Mouse (Mus musculus) kidney, embryonic 14.5 days (tissue): ENCODE results near the gene Dcst2. TPM values are rescaled to one million over a fixed set of nuclear protein-coding genes. Genes with fewer than 3 reads are reported as not detected.

Experiments used
- ATAC-seq: fragments of 200-750 bp; cut with Nextera tagmentation; 2 replicates; pipeline ENCODE4 v1.8.0; 2017; ENCODE audit warnings: moderate number of reproducible peaks, mild to moderate bottlenecking, moderate TSS enrichment, moderate library complexity; ENCODE audit not compliant: low FRiP score, low TSS enrichment
- H3K27ac ChIP-seq: fragments of 300-500 bp; sonication (generic); 2 replicates; pipeline ENCODE4 v1.5.1; 2014; ENCODE audit warnings: low read depth, mild to moderate bottlenecking, low read length, moderate library complexity, mixed read lengths
- H3K27me3 ChIP-seq: fragments of 300-500 bp; sonication (generic); 2 replicates; pipeline ENCODE4 v1.6.1; 2014; ENCODE audit warnings: mild to moderate bottlenecking, low read length; ENCODE audit not compliant: control insufficient read depth, insufficient read depth
- H3K36me3 ChIP-seq: fragments of 300-500 bp; sonication (generic); 2 replicates; pipeline ENCODE4 v1.6.1; 2014; ENCODE audit warnings: low read length, mixed read lengths; ENCODE audit not compliant: control insufficient read depth, insufficient read depth
- H3K4me1 ChIP-seq: fragments of 300-500 bp; sonication (generic); 2 replicates; pipeline ENCODE4 v1.6.1; 2014; ENCODE audit warnings: low read length, mixed read lengths; ENCODE audit not compliant: control insufficient read depth, insufficient read depth
- H3K4me2 ChIP-seq: fragments of 300-500 bp; sonication (generic); replicated peaks from 2 replicates; pipeline ENCODE4 v1.6.1; 2014; ENCODE audit warnings: low read depth, mild to moderate bottlenecking, low read length
- H3K4me3 ChIP-seq: fragments of 300-500 bp; sonication (generic); 2 replicates; pipeline ENCODE4 v1.5.1; 2014; ENCODE audit warnings: mild to moderate bottlenecking, low read length
- H3K9ac ChIP-seq: fragments of 300-500 bp; sonication (generic); 2 replicates; pipeline ENCODE4 v1.6.1; 2014; ENCODE audit warnings: low read depth, mild to moderate bottlenecking, low read length, moderate library complexity
- H3K9me3 ChIP-seq: fragments of 300-500 bp; sonication (generic); 2 replicates; pipeline ENCODE4 v1.6.1; 2016; ENCODE audit warnings: low read length; ENCODE audit not compliant: control insufficient read depth
- WGBS: fragments of 180-500 bp; shearing (Covaris S2); extraction: QIAGEN DNeasy Blood & Tissue Kit; methylation state at CpG from one replicate; pipeline ENCODE4 v1.1.7; 2014; 5-methylcytosine and 5-hydroxymethylcytosine counted together
- polyA plus RNA-seq: library from polyadenylated mRNA; unstranded; fragments of >200 nt; fragmentation: Nextera tagmentation; extraction: Ambion mirVana; gene quantifications from 2 replicates; pipeline ENCODE4 v1.2.1, GENCODE M21; 2014

Gene Dcst2
- polyA plus RNA-seq, 1 experiment from 2014 or later: 0.18 TPM

GRCm38 (mm10) chr3:89425141-89425525 is 63.4 kb downstream of the Dcst2 start:
- no peak overlapping the region for H3K4me2 ChIP-seq
- 75% methylated on average over 5 of the region's 5 CpGs for WGBS
- no peak overlapping the region for H3K4me3 ChIP-seq
- H3K27me3 ChIP-seq: no peaks in the 10 kb centered on the region
- H3K9me3 ChIP-seq: no peaks in the 10 kb centered on the region
- H3K9ac ChIP-seq: no peak overlapping the region
- no peak for ATAC-seq
- peaks cover 46% of the 10 kb centered on the region for H3K36me3 ChIP-seq
- peaks cover 37% of the 10 kb centered on the region for H3K4me1 ChIP-seq
- H3K27ac ChIP-seq: no peak overlapping the region

GRCm38 (mm10) chr3:89425876-89426275 is 64.1 kb downstream of the Dcst2 start:
- no peaks in the 10 kb centered on the region for H3K9me3 ChIP-seq
- no peak overlapping the region for H3K4me2 ChIP-seq
- H3K27me3 ChIP-seq: no peaks in the 10 kb centered on the region
- peaks cover 33% of the 10 kb centered on the region for H3K4me1 ChIP-seq
- peaks cover 46% of the 10 kb centered on the region for H3K36me3 ChIP-seq
- H3K27ac ChIP-seq: no peak overlapping the region
- H3K9ac ChIP-seq: no peak overlapping the region
- ATAC-seq: no peak
- 88% methylated on average over 4 of the region's 4 CpGs for WGBS
- H3K4me3 ChIP-seq: no peak overlapping the region

Other genes starting within 250 kb of the Dcst2 start
- gene Pklr, start 225.8 kb upstream of the Dcst2 start, polyA plus RNA-seq: 1.3 and 1.5 TPM in 2 replicates
- 0.49 and 0.73 TPM in 2 replicates for gene Hcn3, start 201.8 kb upstream of the Dcst2 start, polyA plus RNA-seq
- 33.8 and 35.1 TPM in 2 replicates for gene Clk2, start 197.2 kb upstream of the Dcst2 start, polyA plus RNA-seq
- 84.6 and 107 TPM in 2 replicates for gene Scamp3, start 184.5 kb upstream of the Dcst2 start, polyA plus RNA-seq
- 34.5 and 49.3 TPM in 2 replicates for gene Fam189b, start 178.8 kb upstream of the Dcst2 start, polyA plus RNA-seq
- 32.0 and 37.4 TPM in 2 replicates for gene Gba, start 159.0 kb upstream of the Dcst2 start, polyA plus RNA-seq
- 12.5 and 13.2 TPM in 2 replicates for gene Thbs3, start 146.8 kb upstream of the Dcst2 start, polyA plus RNA-seq
- 217 and 259 TPM in 2 replicates for gene Mtx1, start 134.9 kb upstream of the Dcst2 start, polyA plus RNA-seq
- 8.0 and 13.6 TPM in 2 replicates for gene Muc1, start 132.9 kb upstream of the Dcst2 start, polyA plus RNA-seq
- gene Krtcap2, start 116.0 kb upstream of the Dcst2 start, polyA plus RNA-seq: 321 and 407 TPM in 2 replicates
- 2.8 and 3.6 TPM in 2 replicates for gene Trim46, start 115.7 kb upstream of the Dcst2 start, polyA plus RNA-seq
- 134 and 200 TPM in 2 replicates for gene Dpm3, start 102.6 kb upstream of the Dcst2 start, polyA plus RNA-seq
- gene Slc50a1, start 91.4 kb upstream of the Dcst2 start, polyA plus RNA-seq: 55.1 and 64.1 TPM in 2 replicates
- 45.4 and 58.8 TPM in 2 replicates for gene Efna1, start 80.8 kb upstream of the Dcst2 start, polyA plus RNA-seq
- gene Efna3, start 39.0 kb upstream of the Dcst2 start, polyA plus RNA-seq: 9.7 and 10.1 TPM in 2 replicates
- gene Efna4, start 23.9 kb upstream of the Dcst2 start, polyA plus RNA-seq: 30.1 and 36.6 TPM in 2 replicates
- 35.9 and 47.1 TPM in 2 replicates for gene Adam15, start 12.0 kb upstream of the Dcst2 start, polyA plus RNA-seq
- gene Dcst1, start 3.3 kb downstream of the Dcst2 start, polyA plus RNA-seq: 0.63 and 1.5 TPM in 2 replicates
- 1.8 and 2.2 TPM in 2 replicates for gene Zbtb7b, start 32.8 kb downstream of the Dcst2 start, polyA plus RNA-seq
- gene Lenep, start 40.8 kb downstream of the Dcst2 start, polyA plus RNA-seq: not detected in 2 replicates
- 19.6 and 24.9 TPM in 2 replicates for gene Flad1, start 49.9 kb downstream of the Dcst2 start, polyA plus RNA-seq
- 632 and 773 TPM in 2 replicates for gene Cks1b, start 56.4 kb downstream of the Dcst2 start, polyA plus RNA-seq
- 42.8 and 64.0 TPM in 2 replicates for gene Shc1, start 56.5 kb downstream of the Dcst2 start, polyA plus RNA-seq
- 45.7 and 53.0 TPM in 2 replicates for gene Pygo2, start 68.2 kb downstream of the Dcst2 start, polyA plus RNA-seq
- gene Pbxip1, start 74.7 kb downstream of the Dcst2 start, polyA plus RNA-seq: 15.5 and 19.4 TPM in 2 replicates
- 53.8 and 60.4 TPM in 2 replicates for gene Pmvk, start 92.6 kb downstream of the Dcst2 start, polyA plus RNA-seq
- 1.4 and 2.1 TPM in 2 replicates for gene Kcnn3, start 158.2 kb downstream of the Dcst2 start, polyA plus RNA-seq